Mouse (Mus musculus) liver, adult 2 months (tissue): ENCODE results near the gene Rasl10a.

Experiments used
- CTCF ChIP-seq: fragments of 200-500 bp; IDR thresholded peaks from 2 replicates; pipeline ENCODE4 v1.5.1; 2011; ENCODE audit warnings: low read depth, low read length, control low read depth
- POLR2A ChIP-seq: fragments of 200-500 bp; IDR thresholded peaks from 2 replicates; pipeline ENCODE4 v1.6.1; 2011; ENCODE audit warnings: low read length, control low read depth; ENCODE audit not compliant: insufficient read depth; ENCODE audit errors: extremely low read depth

- no peak for TF ChIP-seq CTCF
- no peak for TF ChIP-seq POLR2A
Measured at GRCm38 (mm10) chr11:5102384-5102783, 44.5 kb downstream of the Rasl10a start.
